Mouse (Mus musculus): Measurements from ENCODE around the gene Tmem220.

- no peak for TF ChIP-seq CTCF (IDR thresholded peaks at IDR 0.05)
- no peak for TF ChIP-seq EP300 (IDR thresholded peaks at IDR 0.05)
These were observed 20.0 kb downstream of the Tmem220 start for GRCm38 (mm10) chr11:67044959-67045358.
